8 mouse cellular contexts compared by ENCODE assay signal in genomic region chr5:124482966-124483654, GRCm38 (mm10). TPM values are rescaled to one million over a fixed set of nuclear protein-coding genes. Genes with fewer than 3 reads are reported as not detected.
DNase-seq lines count a peak whose midpoint lies in the region; ATAC-seq lines count a peak whose summit lies in the region.

Snrnp35 (plus strand) TSS chr5:124483134.

- peak within 1 kb of the TSS; percentile 70 for H3K9ac ChIP-seq in hindbrain, embryonic 15.5 days

- peak; percentile 92 for ATAC-seq in hindbrain, embryonic 15.5 days (ENCODE audit: low FRiP score, low read depth)

- peaks cover 39% of the 10 kb centered on the region for H3K79me2 ChIP-seq in macrophage (ENCODE audit: inconsistent target)

- H3K36me3 ChIP-seq in hindbrain, embryonic 15.5 days = no peaks in the 10 kb centered on the region
- H3K36me3 ChIP-seq in macrophage (ENCODE audit: inconsistent target) = no peaks in the 10 kb centered on the region

- H3K27me3 ChIP-seq in hindbrain, embryonic 15.5 days = no peaks in the 10 kb centered on the region

- H3K9me3 ChIP-seq in hindbrain, embryonic 15.5 days = no peaks in the 10 kb centered on the region

- peak within 1 kb of the TSS; percentile 83 for H3K4me2 ChIP-seq in hindbrain, embryonic 15.5 days

- peak within 1 kb of the TSS; percentile 70 for H3K4me3 ChIP-seq in hindbrain, embryonic 15.5 days
- peak within 1 kb of the TSS; percentile 75 for H3K4me3 ChIP-seq in macrophage (ENCODE audit: inconsistent target)

- 0% methylated on average over 48 of the region's 48 CpGs for WGBS in hindbrain, embryonic 15.5 days
- WGBS in macrophage (ENCODE audit: missing documents) = under 1% methylated on average over 48 of the region's 48 CpGs

- DNase-seq in T-cell, adult 2 months (ENCODE audit: low spot score) = peak; percentile 94
- DNase-seq in cerebellum, postnatal 36 days = peak; percentile 88 to 90
- DNase-seq in frontal cortex, postnatal 36 days (ENCODE audit: low spot score in 2 of 2) = peak; percentile 89 to 90
- DNase-seq in left cerebral cortex, adult 11 months (ENCODE audit: low spot score) = peak; percentile 75
- DNase-seq in right cerebral cortex, adult 18-20 months = peak; percentile 87
- peak; percentile 72 for DNase-seq in urinary bladder, postnatal 10 days (ENCODE audit: low spot score)

- peaks cover 25% of the 10 kb centered on the region for H3K4me1 ChIP-seq in hindbrain, embryonic 15.5 days (replicated peaks)

- H3K27ac ChIP-seq in hindbrain, embryonic 15.5 days (replicated peaks) = peak within 1 kb of the TSS; percentile 99
- peak within 1 kb of the TSS; percentile 86 for H3K27ac ChIP-seq in macrophage

RNA-seq across cellular contexts. Expression of gene Snrnp35, which starts in this region (rescaled TPM):
- polyA plus RNA-seq in hindbrain, embryonic 15.5 days (2015; fragmentation: Nextera tagmentation; extraction: Ambion mirVana) = 20.3 and 22.1 TPM in 2 replicates
- total RNA-seq in macrophage (2018; cell fraction: chromatin; rRNA removed) = 10 to 100 TPM; 15.6 to 53.0 (median 28.3) TPM
- 10 to 100 TPM; 19.7 to 42.3 (median 33.0) TPM for total RNA-seq in macrophage (2018; cell fraction: cytosol; rRNA removed)
- total RNA-seq in macrophage (2018; cell fraction: nucleus; rRNA removed) = 10 to 100 TPM; 21.0 to 56.7 (median 36.5) TPM
- 30.6 to 47.7 TPM (median 30.7 TPM) in 3 replicates for polyA plus RNA-seq in macrophage (2018)

Comparison
In these comparisons a context has a peak if more than half of its experiments do, and no peak if none do; other contexts are left out.
1. Peak in every context shown above with its lines: DNase-seq, ATAC-seq, H3K4me3 ChIP-seq and H3K27ac ChIP-seq.